Mouse (Mus musculus): ENCODE results near the gene Dysf.

GRCm38 (mm10) chr6:84105148-84106022, 97.0 kb downstream of the Dysf start:
- no peak for TF ChIP-seq POLR2A (IDR thresholded peaks at IDR 0.05; ENCODE audit: low read depth, low read length)
- no peak for TF ChIP-seq CTCF (IDR thresholded peaks at IDR 0.05; ENCODE audit: extremely low read depth, insufficient read depth, insufficient read length, insufficient replicate concordance)
